Mouse (Mus musculus): ENCODE measurements around the gene Lrig1. TPM values are rescaled to one million over a fixed set of nuclear protein-coding genes. Genes with fewer than 3 reads are reported as not detected.

Gene Lrig1
- polyA plus RNA-seq, 1 experiment from 2014 or later, result 8.1 TPM

Small RNAs within 50 kb of the gene (microRNA-seq; reads per million reads assigned to microRNA genes)
- gene Mir7041, result not detected

Other genes with a start within 250 kb of the Lrig1 start
- 5.1 and 5.2 TPM in 2 replicates for gene Slc25a26, start 199.8 kb downstream of the Lrig1 start, polyA plus RNA-seq (2015; fragmentation: Nextera tagmentation; extraction: Ambion mirVana)

All from lung, postnatal 0 days (tissue).